Mouse (Mus musculus): Measurements from ENCODE around the gene Hspa4. TPM values are rescaled to one million over a fixed set of nuclear protein-coding genes. Genes with fewer than 3 reads are reported as not detected.

Hspa4 gene
- polyA plus RNA-seq (2012), result 34.1 and 37.2 TPM in 2 replicates

DNA sequence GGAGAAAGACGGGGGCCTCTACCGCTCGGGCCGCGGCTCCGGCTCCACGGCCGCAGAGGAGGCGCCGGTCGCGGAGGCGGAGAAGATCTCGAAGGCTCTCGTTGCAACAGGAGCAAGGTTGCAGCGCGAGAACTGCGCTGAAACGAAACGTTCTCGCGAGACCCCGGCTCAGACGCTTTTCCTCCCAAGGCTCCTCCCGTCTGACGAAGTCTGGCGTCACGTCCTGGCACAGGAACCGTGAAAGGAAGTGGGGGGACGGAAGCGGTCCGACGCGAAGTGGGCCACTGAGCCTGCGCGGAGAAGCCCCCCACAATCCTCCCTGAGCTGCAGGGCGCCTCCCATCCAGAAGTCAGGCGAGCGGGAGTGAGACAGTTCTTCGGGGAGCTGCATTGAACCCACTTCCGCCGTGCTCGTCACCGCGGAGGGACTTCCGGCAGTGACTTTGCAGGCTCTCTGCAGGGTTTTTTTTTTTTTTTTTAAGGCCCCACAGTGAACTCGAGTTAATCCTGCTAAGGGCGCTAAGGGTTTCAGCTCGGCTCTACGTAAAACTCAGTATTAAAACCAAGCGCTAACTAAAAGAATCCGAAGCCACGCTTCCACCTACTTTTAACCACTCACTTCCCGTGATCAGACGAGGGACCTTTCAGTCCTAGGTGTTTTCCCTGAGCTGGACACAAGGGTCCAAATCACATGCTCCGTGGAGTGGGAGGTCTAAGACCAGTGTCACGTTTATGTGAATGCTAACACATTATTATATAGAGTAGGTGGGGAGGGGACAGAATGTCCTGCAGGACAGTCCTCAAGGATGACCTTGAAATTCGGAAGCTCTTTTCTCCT is at the start of gene Hspa4:
TSS of gene Hspa4 (minus strand) at position 128 of the 837 bp plus-strand sequence.

DNA sequence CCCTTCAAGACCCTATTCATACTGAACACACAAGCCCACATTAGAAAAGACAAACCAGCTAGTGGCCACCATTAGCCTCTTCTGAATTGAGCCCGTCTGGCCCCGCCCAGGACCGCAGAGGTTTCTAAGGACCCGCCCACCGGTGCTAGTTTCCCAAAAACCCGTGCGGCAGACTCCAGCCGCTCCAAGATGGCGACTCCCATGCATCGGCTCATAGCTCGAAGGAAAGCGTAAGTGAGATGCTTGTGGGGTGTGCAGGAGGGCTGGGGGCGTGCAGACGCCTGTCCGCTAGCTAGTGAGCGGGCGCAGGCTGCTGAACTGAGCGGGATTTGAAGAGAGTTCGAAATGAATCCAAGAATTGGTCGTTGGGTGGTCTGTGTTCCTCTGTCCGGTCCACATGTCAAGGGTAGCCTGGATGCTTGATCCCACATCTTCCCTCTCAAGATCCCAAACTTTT is 24.3 kb upstream of the Hspa4 start, which contains the start of gene Zcchc10:
TSS of gene Zcchc10 (plus strand) at position 168 of the 457 bp plus-strand sequence.

Other genes starting within 250 kb of the Hspa4 start
- 1.8 and 3.0 TPM in 2 replicates for gene Zcchc10, start 24.2 kb upstream of the Hspa4 start, polyA plus RNA-seq (2012)
- 4.3 and 6.6 TPM in 2 replicates for gene Aff4, start 50.4 kb upstream of the Hspa4 start, polyA plus RNA-seq (2012)
- gene Leap2, start 122.7 kb upstream of the Hspa4 start, polyA plus RNA-seq (2012), result not detected in 2 replicates
- 179 and 182 TPM in 2 replicates for gene Uqcrq, start 130.4 kb upstream of the Hspa4 start, polyA plus RNA-seq (2012)
- 0.12 and 0.30 TPM in 2 replicates for gene Gdf9, start 130.6 kb upstream of the Hspa4 start, polyA plus RNA-seq (2012)
- not detected in 2 replicates for gene Gm10447, start 156.7 kb upstream of the Hspa4 start, polyA plus RNA-seq (2012)
- gene Shroom1, start 156.7 kb upstream of the Hspa4 start, polyA plus RNA-seq (2012), result 0.23 and 0.37 TPM in 2 replicates
- not detected in 2 replicates for gene Gm9837, start 170.0 kb upstream of the Hspa4 start, polyA plus RNA-seq (2012)
- not detected in 2 replicates for gene Gm9945, start 179.7 kb upstream of the Hspa4 start, polyA plus RNA-seq (2012)
- 1.00 and 1.1 TPM in 2 replicates for gene Sowaha, start 179.8 kb upstream of the Hspa4 start, polyA plus RNA-seq (2012)
- 36.4 and 55.7 TPM in 2 replicates for gene Sept8, start 218.8 kb upstream of the Hspa4 start, polyA plus RNA-seq (2012)

All from megakaryocyte-erythroid progenitor cell, adult 5 weeks (primary cell).